Mouse (Mus musculus): Measurements from ENCODE around the gene Gm20388.

- TF ChIP-seq EP300 (IDR thresholded peaks at IDR 0.05; ENCODE audit: low read depth): no peak
- TF ChIP-seq CTCF (IDR thresholded peaks at IDR 0.05; ENCODE audit: low read depth): no peak
Observed at GRCm38 (mm10) chr8:123254099-123254885, 3343.7 kb downstream of the Gm20388 start, which contains the start of the genes Zfp276 and Vps9d1.
